Mouse (Mus musculus) thymus, postnatal 14 days (tissue): Measurements from ENCODE around the gene Noa1.

Experiments
- DNase-seq: peaks from one replicate; pipeline ENCODE4 v3.0.0; 2021

Gene Noa1

GRCm38 (mm10) chr5:77287901-77288300, 22.0 kb downstream of the Noa1 start:
- no peak for DNase-seq

GRCm38 (mm10) chr5:77286904-77287303, 23.0 kb downstream of the Noa1 start:
- no peak for DNase-seq

GRCm38 (mm10) chr5:77285685-77286084, 24.2 kb downstream of the Noa1 start:
- DNase-seq: no peak

GRCm38 (mm10) chr5:77282242-77282641, 27.6 kb downstream of the Noa1 start:
- no peak for DNase-seq

GRCm38 (mm10) chr5:77281518-77282174, 28.2 kb downstream of the Noa1 start:
- no peak for DNase-seq

GRCm38 (mm10) chr5:77277204-77277603, 32.7 kb downstream of the Noa1 start:
- DNase-seq: no peak

- DNase-seq: peak; percentile 73
Observed at GRCm38 (mm10) chr5:77275950-77276349, 33.9 kb downstream of the Noa1 start.

- peak; percentile 87 for DNase-seq
Observed at GRCm38 (mm10) chr5:77273151-77273550, 36.7 kb downstream of the Noa1 start.

GRCm38 (mm10) chr5:77269399-77269798, 40.5 kb downstream of the Noa1 start:
- peak; percentile 42 for DNase-seq

- peak; percentile 15 for DNase-seq
Observed at GRCm38 (mm10) chr5:77267957-77268624, 41.8 kb downstream of the Noa1 start.

- no peak for DNase-seq
Observed at GRCm38 (mm10) chr5:77267441-77267840, 42.4 kb downstream of the Noa1 start.

- peak; percentile 38 for DNase-seq
Observed at GRCm38 (mm10) chr5:77266886-77267401, 42.9 kb downstream of the Noa1 start.

- DNase-seq: peak; percentile 76
Observed at GRCm38 (mm10) chr5:77266066-77266885, 43.6 kb downstream of the Noa1 start.

- DNase-seq: peak; percentile 83
Observed at GRCm38 (mm10) chr5:77265671-77266065, 44.2 kb downstream of the Noa1 start.

GRCm38 (mm10) chr5:77265081-77265670, 44.7 kb downstream of the Noa1 start, which contains the start of gene Rest:
Rest (plus strand) TSS chr5:77265491.
- DNase-seq: peak; percentile 83

- DNase-seq: no peak
Observed at GRCm38 (mm10) chr5:77262105-77262504, 47.8 kb downstream of the Noa1 start.

GRCm38 (mm10) chr5:77261137-77261536, 48.7 kb downstream of the Noa1 start:
- no peak for DNase-seq

- DNase-seq: no peak
Observed at GRCm38 (mm10) chr5:77260141-77260540, 49.7 kb downstream of the Noa1 start.

- no peak for DNase-seq
Observed at GRCm38 (mm10) chr5:77259315-77259714, 50.6 kb downstream of the Noa1 start.

- DNase-seq: no peak
Observed at GRCm38 (mm10) chr5:77257603-77258002, 52.3 kb downstream of the Noa1 start.

GRCm38 (mm10) chr5:77254402-77254801, 55.5 kb downstream of the Noa1 start:
- no peak for DNase-seq

- no peak for DNase-seq
Observed at GRCm38 (mm10) chr5:77253154-77253553, 56.7 kb downstream of the Noa1 start.
